Mouse (Mus musculus): ENCODE measurements around the gene Far1. TPM values are rescaled to one million over a fixed set of nuclear protein-coding genes. Genes with fewer than 3 reads are reported as not detected.
A peak's percentile ranks its signal among the peaks of the same experiment; 100 is the strongest.

The Far1 gene
- polyA plus RNA-seq (2014; fragmentation: Nextera tagmentation; extraction: Ambion mirVana) = 82.5 and 92.3 TPM in 2 replicates

DNA sequence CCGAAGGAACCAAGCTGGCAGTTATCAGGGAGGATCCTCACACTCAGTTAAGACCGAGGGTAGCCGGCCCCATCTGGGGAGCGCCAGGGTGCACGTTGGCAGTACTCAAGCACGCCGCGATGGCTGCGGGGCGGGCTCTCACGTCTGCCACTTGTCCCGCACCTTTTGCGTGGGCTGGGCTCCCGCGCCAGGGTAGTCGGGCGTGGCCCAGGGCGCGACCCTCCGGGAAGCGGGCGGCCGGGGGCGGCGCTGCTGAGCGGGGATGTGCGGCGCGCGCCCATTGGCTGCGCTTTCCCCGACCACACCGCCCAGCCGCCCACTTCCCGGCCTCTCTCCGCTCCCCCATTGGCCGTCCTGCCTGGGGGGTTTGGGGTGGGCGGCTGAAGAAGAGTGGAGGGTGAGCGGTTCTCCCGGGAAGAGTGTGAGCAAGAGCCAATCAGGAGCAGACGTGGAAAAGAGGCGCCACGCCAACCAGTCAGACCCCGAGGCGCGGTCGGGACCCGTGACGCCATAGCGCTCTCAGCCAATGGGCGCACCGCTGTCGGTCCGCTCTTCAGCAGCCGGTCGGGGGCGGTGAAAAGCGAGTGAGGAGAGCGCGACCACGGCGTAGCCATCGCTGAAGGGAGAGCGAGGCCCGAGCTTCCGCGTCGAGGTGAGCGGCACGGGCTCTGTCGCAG is at the start of gene Far1:
Gene Far1 (plus strand): TSS at position 549 of the 677 bp plus-strand sequence.
- Histone ChIP-seq H3K9me3 (replicated peaks; ENCODE audit: control insufficient read depth, low read length) (no peaks in the 10 kb centered on the region), H3K4me1 (ENCODE audit: control insufficient read depth, insufficient read depth, low read length) (no peaks in the 10 kb centered on the region), H3K4me3 (ENCODE audit: low read depth, low read length) (peak within 1 kb of the TSS; percentile 97), H3K36me3 (replicated peaks; ENCODE audit: control insufficient read depth, insufficient read depth, low read depth, low read length) (no peaks in the 10 kb centered on the region), H3K27me3 (ENCODE audit: control insufficient read depth, insufficient read depth, low read length) (no peaks in the 10 kb centered on the region), H3K9ac (replicated peaks; ENCODE audit: low read length) (peak within 1 kb of the TSS; percentile 93), H3K27ac (replicated peaks; ENCODE audit: low read depth, low read length) (peak within 1 kb of the TSS; percentile 78), H3K4me2 (ENCODE audit: low read depth, low read length) (peak within 1 kb of the TSS; percentile 81)
- peak; percentile 98 for DNase-seq (ENCODE audit: low spot score)
- peak; percentile 100 for ATAC-seq (replicated peaks; ENCODE audit: insufficient number of reproducible peaks, low FRiP score, low TSS enrichment, low read depth)
- under 1% methylated on average over 66 of the region's 71 CpGs for WGBS

- H3K4me2 ChIP-seq (ENCODE audit: low read depth, low read length) = no peak overlapping the region
- no peaks in the 10 kb centered on the region for H3K27me3 ChIP-seq (ENCODE audit: control insufficient read depth, insufficient read depth, low read length)
- no peak overlapping the region for H3K4me3 ChIP-seq (ENCODE audit: low read depth, low read length)
- H3K9me3 ChIP-seq (replicated peaks; ENCODE audit: control insufficient read depth, low read length) = no peaks in the 10 kb centered on the region
- DNase-seq (ENCODE audit: low spot score) = no peak
- no peak overlapping the region for H3K27ac ChIP-seq (replicated peaks; ENCODE audit: low read depth, low read length)
- 83% methylated on average over 3 of the region's 3 CpGs for WGBS
- H3K9ac ChIP-seq (replicated peaks; ENCODE audit: low read length) = no peak overlapping the region
- no peak for ATAC-seq (replicated peaks; ENCODE audit: insufficient number of reproducible peaks, low FRiP score, low TSS enrichment, low read depth)
- no peaks in the 10 kb centered on the region for H3K36me3 ChIP-seq (replicated peaks; ENCODE audit: control insufficient read depth, insufficient read depth, low read depth, low read length)
- no peaks in the 10 kb centered on the region for H3K4me1 ChIP-seq (ENCODE audit: control insufficient read depth, insufficient read depth, low read length)
Observed at GRCm38 (mm10) chr7:113468345-113468744, 45.3 kb upstream of the Far1 start.

GRCm38 (mm10) chr7:113470671-113471070 is 43.0 kb upstream of the Far1 start:
- Histone ChIP-seq H3K9me3 (replicated peaks; ENCODE audit: control insufficient read depth, low read length) (no peaks in the 10 kb centered on the region), H3K4me3 (ENCODE audit: low read depth, low read length) (no peak overlapping the region), H3K4me1 (ENCODE audit: control insufficient read depth, insufficient read depth, low read length) (no peaks in the 10 kb centered on the region), H3K36me3 (replicated peaks; ENCODE audit: control insufficient read depth, insufficient read depth, low read depth, low read length) (no peaks in the 10 kb centered on the region), H3K4me2 (ENCODE audit: low read depth, low read length) (no peak overlapping the region), H3K27me3 (ENCODE audit: control insufficient read depth, insufficient read depth, low read length) (no peaks in the 10 kb centered on the region), H3K27ac (replicated peaks; ENCODE audit: low read depth, low read length) (no peak overlapping the region), H3K9ac (replicated peaks; ENCODE audit: low read length) (no peak overlapping the region)
- ATAC-seq (replicated peaks; ENCODE audit: insufficient number of reproducible peaks, low FRiP score, low TSS enrichment, low read depth) = no peak
- DNase-seq (ENCODE audit: low spot score) = no peak
- WGBS = 76% methylated on average over 2 of the region's 2 CpGs

GRCm38 (mm10) chr7:113471653-113472052 is 42.0 kb upstream of the Far1 start:
- no peak overlapping the region for H3K4me3 ChIP-seq (ENCODE audit: low read depth, low read length)
- H3K27me3 ChIP-seq (ENCODE audit: control insufficient read depth, insufficient read depth, low read length) = no peaks in the 10 kb centered on the region
- H3K4me1 ChIP-seq (ENCODE audit: control insufficient read depth, insufficient read depth, low read length) = no peaks in the 10 kb centered on the region
- no peaks in the 10 kb centered on the region for H3K9me3 ChIP-seq (replicated peaks; ENCODE audit: control insufficient read depth, low read length)
- 78% methylated on average over 1 of the region's 1 CpGs for WGBS
- H3K9ac ChIP-seq (replicated peaks; ENCODE audit: low read length) = no peak overlapping the region
- DNase-seq (ENCODE audit: low spot score) (no peak), ATAC-seq (replicated peaks; ENCODE audit: insufficient number of reproducible peaks, low FRiP score, low TSS enrichment, low read depth) (no peak)
- H3K27ac ChIP-seq (replicated peaks; ENCODE audit: low read depth, low read length) = no peak overlapping the region
- no peaks in the 10 kb centered on the region for H3K36me3 ChIP-seq (replicated peaks; ENCODE audit: control insufficient read depth, insufficient read depth, low read depth, low read length)
- H3K4me2 ChIP-seq (ENCODE audit: low read depth, low read length) = no peak overlapping the region

GRCm38 (mm10) chr7:113495792-113496191 is 17.8 kb upstream of the Far1 start:
- no peaks in the 10 kb centered on the region for H3K4me1 ChIP-seq (ENCODE audit: control insufficient read depth, insufficient read depth, low read length)
- H3K27ac ChIP-seq (replicated peaks; ENCODE audit: low read depth, low read length) = no peak overlapping the region
- H3K36me3 ChIP-seq (replicated peaks; ENCODE audit: control insufficient read depth, insufficient read depth, low read depth, low read length) = no peaks in the 10 kb centered on the region
- no peaks in the 10 kb centered on the region for H3K27me3 ChIP-seq (ENCODE audit: control insufficient read depth, insufficient read depth, low read length)
- H3K9me3 ChIP-seq (replicated peaks; ENCODE audit: control insufficient read depth, low read length) = no peaks in the 10 kb centered on the region
- no peak overlapping the region for H3K4me3 ChIP-seq (ENCODE audit: low read depth, low read length)
- DNase-seq (ENCODE audit: low spot score) = no peak
- 69% methylated on average over 2 of the region's 2 CpGs for WGBS
- no peak overlapping the region for H3K9ac ChIP-seq (replicated peaks; ENCODE audit: low read length)
- no peak for ATAC-seq (replicated peaks; ENCODE audit: insufficient number of reproducible peaks, low FRiP score, low TSS enrichment, low read depth)
- H3K4me2 ChIP-seq (ENCODE audit: low read depth, low read length) = no peak overlapping the region

GRCm38 (mm10) chr7:113498413-113498812 is 15.2 kb upstream of the Far1 start:
- Histone ChIP-seq H3K27ac (replicated peaks; ENCODE audit: low read depth, low read length) (no peak overlapping the region), H3K27me3 (ENCODE audit: control insufficient read depth, insufficient read depth, low read length) (no peaks in the 10 kb centered on the region), H3K4me1 (ENCODE audit: control insufficient read depth, insufficient read depth, low read length) (no peaks in the 10 kb centered on the region), H3K9me3 (replicated peaks; ENCODE audit: control insufficient read depth, low read length) (no peaks in the 10 kb centered on the region), H3K4me2 (ENCODE audit: low read depth, low read length) (no peak overlapping the region), H3K36me3 (replicated peaks; ENCODE audit: control insufficient read depth, insufficient read depth, low read depth, low read length) (no peaks in the 10 kb centered on the region), H3K4me3 (ENCODE audit: low read depth, low read length) (no peak overlapping the region), H3K9ac (replicated peaks; ENCODE audit: low read length) (no peak overlapping the region)
- 84% methylated on average over 3 of the region's 3 CpGs for WGBS
- ATAC-seq (replicated peaks; ENCODE audit: insufficient number of reproducible peaks, low FRiP score, low TSS enrichment, low read depth) (no peak), DNase-seq (ENCODE audit: low spot score) (no peak)

DNA sequence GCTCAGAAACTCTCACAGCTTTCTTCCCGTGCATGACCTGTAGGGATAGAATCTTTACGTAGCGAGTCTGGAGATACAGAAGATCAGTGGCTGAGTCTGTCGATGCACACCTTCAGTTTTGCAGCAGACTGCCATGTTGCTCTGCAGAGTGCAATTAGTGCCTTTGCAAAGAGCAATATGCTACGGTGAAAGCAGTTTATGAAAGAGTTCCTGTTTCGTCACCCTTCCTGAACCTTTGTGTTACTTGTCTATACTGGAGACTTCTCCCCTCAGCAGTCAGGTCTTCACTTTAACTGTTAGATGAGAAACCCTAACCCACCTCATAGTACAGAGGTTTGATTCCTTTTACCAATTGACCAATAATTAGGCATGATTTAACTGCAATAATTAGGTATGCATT is 13.8 kb upstream of the Far1 start:
- H3K4me3 ChIP-seq (ENCODE audit: low read depth, low read length) = no peak overlapping the region
- no peaks in the 10 kb centered on the region for H3K4me1 ChIP-seq (ENCODE audit: control insufficient read depth, insufficient read depth, low read length)
- no peaks in the 10 kb centered on the region for H3K9me3 ChIP-seq (replicated peaks; ENCODE audit: control insufficient read depth, low read length)
- DNase-seq (ENCODE audit: low spot score) (no peak), ATAC-seq (replicated peaks; ENCODE audit: insufficient number of reproducible peaks, low FRiP score, low TSS enrichment, low read depth) (no peak)
- WGBS = 80% methylated on average over 6 of the region's 6 CpGs
- H3K4me2 ChIP-seq (ENCODE audit: low read depth, low read length) = no peak overlapping the region
- H3K36me3 ChIP-seq (replicated peaks; ENCODE audit: control insufficient read depth, insufficient read depth, low read depth, low read length) = no peaks in the 10 kb centered on the region
- H3K9ac ChIP-seq (replicated peaks; ENCODE audit: low read length) = no peak overlapping the region
- no peak overlapping the region for H3K27ac ChIP-seq (replicated peaks; ENCODE audit: low read depth, low read length)
- no peaks in the 10 kb centered on the region for H3K27me3 ChIP-seq (ENCODE audit: control insufficient read depth, insufficient read depth, low read length)

DNA sequence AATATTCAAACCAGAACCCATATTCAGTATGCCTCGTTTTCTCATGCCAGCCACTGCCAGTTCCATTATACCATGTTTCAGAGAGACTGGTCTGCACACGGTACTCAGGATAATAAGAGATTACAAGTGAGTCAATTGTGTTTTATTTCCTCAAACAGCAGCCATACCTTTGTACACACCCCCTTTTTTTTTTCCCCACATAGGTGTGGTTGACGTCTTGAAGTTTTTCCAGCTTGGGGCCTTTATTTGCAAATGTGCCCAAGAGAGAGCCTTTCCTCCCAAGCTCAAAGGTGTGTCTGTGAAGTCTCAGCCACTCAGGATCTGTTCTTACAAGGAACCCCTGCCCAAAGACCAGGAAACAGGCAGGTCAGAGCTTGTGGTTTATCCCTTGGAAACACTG is 11.2 kb upstream of the Far1 start:
- WGBS = 73% methylated on average over 3 of the region's 3 CpGs
- no peak for ATAC-seq (replicated peaks; ENCODE audit: insufficient number of reproducible peaks, low FRiP score, low TSS enrichment, low read depth)

More for the DNA sequence above, 11.2 kb upstream of the Far1 start:
- H3K36me3 ChIP-seq (replicated peaks; ENCODE audit: control insufficient read depth, insufficient read depth, low read depth, low read length) = no peaks in the 10 kb centered on the region
- DNase-seq (ENCODE audit: low spot score) = no peak
- no peak overlapping the region for H3K9ac ChIP-seq (replicated peaks; ENCODE audit: low read length)
- no peak overlapping the region for H3K4me3 ChIP-seq (ENCODE audit: low read depth, low read length)
- H3K4me2 ChIP-seq (ENCODE audit: low read depth, low read length) = no peak overlapping the region
- no peaks in the 10 kb centered on the region for H3K9me3 ChIP-seq (replicated peaks; ENCODE audit: control insufficient read depth, low read length)
- H3K27me3 ChIP-seq (ENCODE audit: control insufficient read depth, insufficient read depth, low read length) = no peaks in the 10 kb centered on the region
- no peak overlapping the region for H3K27ac ChIP-seq (replicated peaks; ENCODE audit: low read depth, low read length)
- H3K4me1 ChIP-seq (ENCODE audit: control insufficient read depth, insufficient read depth, low read length) = no peaks in the 10 kb centered on the region

Data from embryonic facial prominence, embryonic 11.5 days (tissue).